1 mouse cellular context compared by ENCODE assay signal in the genomic region with DNA sequence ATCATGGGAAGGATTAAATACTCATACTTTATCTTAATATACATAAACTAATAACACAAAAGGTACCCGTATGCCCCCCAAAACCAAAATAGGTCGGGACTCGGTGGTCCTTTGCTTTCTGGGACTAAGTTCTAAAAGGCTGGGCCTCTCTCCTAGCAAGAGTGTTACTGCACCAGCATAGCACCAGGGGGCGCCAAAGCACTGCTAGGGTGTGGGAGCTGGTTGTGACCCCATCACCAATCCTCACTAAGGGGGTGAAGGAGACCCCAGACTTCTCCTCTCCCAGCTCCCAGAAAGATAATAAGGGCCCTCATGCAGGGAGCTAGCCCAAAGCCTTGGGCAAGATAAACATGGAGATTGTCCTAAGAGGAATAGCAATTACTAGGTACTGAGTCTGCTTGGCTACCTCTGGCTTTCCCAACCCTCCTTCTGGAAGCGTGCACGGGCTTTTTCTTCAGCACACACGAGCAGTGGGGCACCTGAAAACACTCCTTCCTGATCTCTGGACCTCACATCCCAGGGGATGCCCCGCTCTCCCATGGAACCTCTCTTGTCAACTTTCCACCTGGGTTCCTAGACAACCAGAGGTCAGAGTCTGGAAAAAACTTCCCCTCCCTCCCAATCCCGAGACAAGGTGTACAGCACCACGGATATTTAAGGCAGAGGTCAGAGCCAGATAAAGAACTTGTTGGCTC.
TF ChIP-seq lines count a peak whose summit lies in the region.

No protein-coding gene starts in this region.

TF ChIP-seq in CH12.LX, 34 proteins besides CTCF, POLR2A, EP300 and RAD21:
- TF ChIP-seq GABPA (IDR thresholded peaks at IDR 0.05; ENCODE audit: insufficient replicate concordance, low read depth, low read length), result no peak
- TF ChIP-seq TCF12 (IDR thresholded peaks at IDR 0.05; ENCODE audit: low read depth, low read length), result 0 out of 2 replicates have a peak, but pooled peaks have one; percentile 38
- TF ChIP-seq ZKSCAN1 (IDR thresholded peaks at IDR 0.05; ENCODE audit: borderline replicate concordance, low read depth, low read length), result no peak
- TF ChIP-seq MEF2A (IDR thresholded peaks at IDR 0.05; ENCODE audit: borderline replicate concordance, low read depth, low read length), result 0 out of 2 replicates have a peak, but pooled peaks have one; percentile 20
- TF ChIP-seq SMC3 (IDR thresholded peaks at IDR 0.05; ENCODE audit: low read depth, low read length), result peak; percentile 100
- no peak for TF ChIP-seq PAX5 (IDR thresholded peaks at IDR 0.05; ENCODE audit: low read length)
- TF ChIP-seq UBTF (IDR thresholded peaks at IDR 0.05; ENCODE audit: low read depth, low read length), result no peak
- 0 out of 2 replicates have a peak, but pooled peaks have one; percentile 55 for TF ChIP-seq RCOR1 (conservative IDR thresholded peaks at IDR 0.05; ENCODE audit: low read depth, low read length)
- peak; percentile 24; the same call in 1 of the 2 replicates for TF ChIP-seq MAZ (IDR thresholded peaks at IDR 0.05; ENCODE audit: low read depth, low read length)
- peak; percentile 89 for TF ChIP-seq ZC3H11A (IDR thresholded peaks at IDR 0.05; ENCODE audit: low read depth, low read length)
- TF ChIP-seq NELFE (IDR thresholded peaks at IDR 0.05; ENCODE audit: low read depth, low read length), result peak; percentile 64; the same call in 1 of the 2 replicates
- TF ChIP-seq SIN3A (IDR thresholded peaks at IDR 0.05; ENCODE audit: low read length), result 0 out of 2 replicates have a peak, but pooled peaks have one; percentile 60
- TF ChIP-seq MAFK (IDR thresholded peaks at IDR 0.05; ENCODE audit: insufficient replicate concordance, low read length), result no peak
- no peak for TF ChIP-seq TBP (conservative IDR thresholded peaks at IDR 0.05; ENCODE audit: low read depth, low read length)
- TF ChIP-seq MXI1 (IDR thresholded peaks at IDR 0.05; ENCODE audit: low read depth, low read length), result no peak
- no peak for TF ChIP-seq ZMIZ1 (IDR thresholded peaks at IDR 0.05; ENCODE audit: low read depth, low read length)
- TF ChIP-seq USF1 (IDR thresholded peaks at IDR 0.05; ENCODE audit: low read depth, low read length), result no peak
- peak; percentile 56; the same call in 1 of the 2 replicates for TF ChIP-seq IRF4 (IDR thresholded peaks at IDR 0.05; ENCODE audit: low read depth, low read length)
- TF ChIP-seq BHLHE40 (IDR thresholded peaks at IDR 0.05; ENCODE audit: low read depth, low read length), result no peak
- TF ChIP-seq ZNF384 (IDR thresholded peaks at IDR 0.05; ENCODE audit: low read depth, low read length), result no peak
- TF ChIP-seq NRF1 (IDR thresholded peaks at IDR 0.05; ENCODE audit: low read depth, low read length), result 0 out of 2 replicates have a peak, but pooled peaks have one; percentile 11
- no peak for TF ChIP-seq ETS1 (conservative IDR thresholded peaks at IDR 0.05; ENCODE audit: low read depth, low read length)
- 0 out of 2 replicates have a peak, but pooled peaks have one; percentile 31 for TF ChIP-seq KAT2A (IDR thresholded peaks at IDR 0.05; ENCODE audit: insufficient replicate concordance, low read length)
- TF ChIP-seq JUND (conservative IDR thresholded peaks at IDR 0.05; ENCODE audit: low read depth, low read length), result no peak
